Mouse (Mus musculus) intestine, embryonic 16.5 days (tissue): ENCODE measurements around the gene Vdac2. TPM values are rescaled to one million over a fixed set of nuclear protein-coding genes. Genes with fewer than 3 reads are reported as not detected.

Experiments
- ATAC-seq: fragments of 200-750 bp; cut with Nextera tagmentation; 2 replicates; pipeline ENCODE4 v1.8.0; 2017; ENCODE audit warnings: moderate TSS enrichment, moderate library complexity
- H3K27ac ChIP-seq: fragments of 300-500 bp; sonication (generic); 2 replicates; pipeline ENCODE4 v1.5.1; 2014; ENCODE audit warnings: mild to moderate bottlenecking, low read length
- H3K27me3 ChIP-seq: fragments of 300-500 bp; sonication (generic); replicated peaks from 2 replicates; pipeline ENCODE4 v1.6.1; 2014; ENCODE audit warnings: low read length, control low read depth, mixed read lengths; ENCODE audit not compliant: control insufficient read depth, insufficient read depth
- H3K36me3 ChIP-seq: fragments of 300-500 bp; sonication (generic); 2 replicates; pipeline ENCODE4 v1.6.1; 2014; ENCODE audit warnings: low read length, control low read depth; ENCODE audit not compliant: control insufficient read depth, insufficient read depth
- H3K4me1 ChIP-seq: fragments of 300-500 bp; sonication (generic); 2 replicates; pipeline ENCODE4 v1.6.1; 2014; ENCODE audit warnings: low read length, control low read depth, mixed read lengths; ENCODE audit not compliant: control insufficient read depth, insufficient read depth
- H3K4me2 ChIP-seq: fragments of 300-500 bp; sonication (generic); 2 replicates; pipeline ENCODE4 v1.6.1; 2014; ENCODE audit warnings: low read depth, low read length, control low read depth
- H3K4me3 ChIP-seq: fragments of 300-500 bp; sonication (generic); 2 replicates; pipeline ENCODE4 v1.5.1; 2014; ENCODE audit warnings: mild to moderate bottlenecking, low read length
- H3K9ac ChIP-seq: fragments of 300-500 bp; sonication (generic); 2 replicates; pipeline ENCODE4 v1.6.1; 2014; ENCODE audit warnings: low read depth, low read length
- H3K9me3 ChIP-seq: fragments of 300-500 bp; sonication (generic); 2 replicates; pipeline ENCODE4 v1.6.1; 2016; ENCODE audit warnings: low read length, control low read depth; ENCODE audit not compliant: control insufficient read depth
- WGBS: fragments of 180-500 bp; shearing (Covaris S2); extraction: QIAGEN DNeasy Blood & Tissue Kit; methylation state at CpG from one replicate; pipeline ENCODE4 v1.1.7; 2014; 5-methylcytosine and 5-hydroxymethylcytosine counted together
- polyA plus RNA-seq: library from polyadenylated mRNA; unstranded; fragments of >200 nt; fragmentation: Nextera tagmentation; extraction: Ambion mirVana; gene quantifications from 2 replicates; pipeline ENCODE4 v1.2.1, GENCODE M21; 2015

Vdac2 gene
- polyA plus RNA-seq, 1 experiment from 2014 or later = 422 TPM

GRCm38 (mm10) chr14:21825786-21826491, 901 bp downstream of the Vdac2 start:
- peak; percentile 82 for ATAC-seq

GRCm38 (mm10) chr14:21830876-21831767, 6.1 kb downstream of the Vdac2 start:
- H3K27me3 ChIP-seq = no peaks in the 10 kb centered on the region
- peaks cover 37% of the 10 kb centered on the region for H3K4me1 ChIP-seq
- peak overlapping the region; percentile 98 for H3K9ac ChIP-seq
- peak overlapping the region; percentile 99 for H3K4me3 ChIP-seq
- peak overlapping the region; percentile 99 for H3K27ac ChIP-seq
- peak; percentile 95 for ATAC-seq
- H3K9me3 ChIP-seq = no peaks in the 10 kb centered on the region
- WGBS = under 1% methylated on average over 73 of the region's 73 CpGs
- H3K36me3 ChIP-seq = peaks cover 9% of the 10 kb centered on the region; the same call in 1 of the 2 replicates
- peak overlapping the region; percentile 71 for H3K4me2 ChIP-seq

More at GRCm38 (mm10) chr14:21825786-21826491, 901 bp downstream of the Vdac2 start:
- Histone ChIP-seq H3K9me3 (no peaks in the 10 kb centered on the region), H3K4me3 (no peak overlapping the region), H3K9ac (no peak overlapping the region), H3K27me3 (no peaks in the 10 kb centered on the region), H3K4me1 (peaks cover 42% of the 10 kb centered on the region), H3K36me3 (no peaks in the 10 kb centered on the region), H3K4me2 (0 out of 2 replicates have a peak overlapping the region, but pooled peaks have one; percentile 11), H3K27ac (peak overlapping the region; percentile 91)
- WGBS = 60% methylated on average over 9 of the region's 9 CpGs

GRCm38 (mm10) chr14:21831830-21832403, 6.9 kb downstream of the Vdac2 start:
- WGBS = 0% methylated on average over 28 of the region's 28 CpGs
- peak overlapping the region; percentile 98 for H3K9ac ChIP-seq
- H3K9me3 ChIP-seq = no peaks in the 10 kb centered on the region
- peaks cover 12% of the 10 kb centered on the region; the same call in 1 of the 2 replicates for H3K36me3 ChIP-seq
- ATAC-seq = no peak
- H3K4me1 ChIP-seq = peaks cover 31% of the 10 kb centered on the region
- peak overlapping the region; percentile 99 for H3K27ac ChIP-seq
- peak overlapping the region; percentile 71 for H3K4me2 ChIP-seq
- peak overlapping the region; percentile 99 for H3K4me3 ChIP-seq
- no peaks in the 10 kb centered on the region for H3K27me3 ChIP-seq

- no peak overlapping the region for H3K27ac ChIP-seq
- ATAC-seq = no peak
- H3K27me3 ChIP-seq = no peaks in the 10 kb centered on the region
- no peak overlapping the region for H3K4me2 ChIP-seq
- peaks cover 31% of the 10 kb centered on the region for H3K36me3 ChIP-seq
- H3K9ac ChIP-seq = no peak overlapping the region
- H3K4me1 ChIP-seq = peaks cover 13% of the 10 kb centered on the region
- H3K4me3 ChIP-seq = no peak overlapping the region
- WGBS = 82% methylated on average over 8 of the region's 8 CpGs
- H3K9me3 ChIP-seq = no peaks in the 10 kb centered on the region
These were observed 13.4 kb downstream of the Vdac2 start for GRCm38 (mm10) chr14:21838336-21839017.

- Histone ChIP-seq H3K4me2 (no peak overlapping the region), H3K9ac (no peak overlapping the region), H3K36me3 (peaks cover 21% of the 10 kb centered on the region; the same call in 1 of the 2 replicates), H3K27ac (no peak overlapping the region), H3K27me3 (no peaks in the 10 kb centered on the region), H3K4me1 (peaks cover 12% of the 10 kb centered on the region), H3K9me3 (no peaks in the 10 kb centered on the region), H3K4me3 (no peak overlapping the region)
- WGBS = 89% methylated on average over 5 of the region's 5 CpGs
- no peak for ATAC-seq
These were observed 17.0 kb downstream of the Vdac2 start for GRCm38 (mm10) chr14:21841819-21842592.

GRCm38 (mm10) chr14:21843263-21843662, 18.2 kb downstream of the Vdac2 start:
- H3K4me3 ChIP-seq = no peak overlapping the region
- WGBS = 69% methylated on average over 6 of the region's 6 CpGs
- no peak overlapping the region for H3K27ac ChIP-seq
- no peaks in the 10 kb centered on the region for H3K9me3 ChIP-seq
- peaks cover 19% of the 10 kb centered on the region for H3K4me1 ChIP-seq
- no peak overlapping the region for H3K4me2 ChIP-seq
- no peak for ATAC-seq
- no peaks in the 10 kb centered on the region for H3K27me3 ChIP-seq
- H3K36me3 ChIP-seq = peaks cover 17% of the 10 kb centered on the region; the same call in 1 of the 2 replicates
- no peak overlapping the region for H3K9ac ChIP-seq

GRCm38 (mm10) chr14:21846827-21847380, 21.9 kb downstream of the Vdac2 start:
- Histone ChIP-seq H3K36me3 (0 out of 2 replicates have a peak, but pooled peaks cover 2% of the 10 kb centered on the region), H3K9ac (peak overlapping the region; percentile 85; the same call in 1 of the 2 replicates), H3K9me3 (no peaks in the 10 kb centered on the region), H3K4me2 (peak overlapping the region; percentile 99), H3K27me3 (no peaks in the 10 kb centered on the region), H3K27ac (peak overlapping the region; percentile 86), H3K4me3 (peak overlapping the region; percentile 81), H3K4me1 (peaks cover 20% of the 10 kb centered on the region)
- WGBS = 18% methylated on average over 10 of the region's 10 CpGs
- ATAC-seq = no peak
